Mouse (Mus musculus): ENCODE results near the gene Tmem210.

DNA sequence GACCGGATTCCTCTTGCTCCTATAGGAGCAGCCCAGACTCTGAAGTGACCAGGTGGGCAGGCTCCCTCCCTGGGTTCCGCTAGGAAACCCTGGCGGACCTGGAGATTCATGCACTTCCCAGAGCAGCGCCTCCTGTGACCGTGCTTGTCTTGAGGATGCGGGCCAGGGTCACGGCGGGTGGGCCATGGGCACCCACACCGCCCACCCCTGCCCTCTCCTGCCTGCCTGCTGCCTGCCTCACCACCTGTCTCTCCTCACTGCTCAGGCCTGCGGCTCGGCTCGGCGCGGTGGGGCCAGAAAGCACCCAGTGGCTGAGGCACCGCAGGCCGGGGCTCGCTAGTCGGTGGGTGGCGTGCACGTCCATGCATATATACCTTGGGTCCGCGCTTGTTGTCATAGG is 23.0 kb downstream of the Tmem210 start:
- TF ChIP-seq POLR2A (IDR thresholded peaks at IDR 0.05; ENCODE audit: borderline replicate concordance, extremely low read depth, insufficient read depth, insufficient read length, poor library complexity, severe bottlenecking): no peak
- no peak for TF ChIP-seq CTCF (IDR thresholded peaks at IDR 0.05; ENCODE audit: borderline replicate concordance, extremely low read depth, insufficient read depth, insufficient read length)
